Mouse (Mus musculus): ENCODE measurements around the gene Snrpb. TPM values are rescaled to one million over a fixed set of nuclear protein-coding genes. Genes with fewer than 3 reads are reported as not detected.

The Snrpb gene
- polyA plus RNA-seq (2012; ENCODE audit: insufficient read depth, insufficient read length, missing spikeins), result 86.8 and 89.5 TPM in 2 replicates

GRCm38 (mm10) chr2:130178706-130179506 is at the start of gene Snrpb:
TSS of gene Snrpb (minus strand) at chr2:130179403.
- H3K4me1 ChIP-seq (ENCODE audit: control insufficient read depth, insufficient read depth, insufficient read length, low read length), result peaks cover 4% of the 10 kb centered on the region; the same call in 1 of the 2 replicates
- peak within 1 kb of the TSS; percentile 85 for H3K27ac ChIP-seq (replicated peaks; ENCODE audit: low read depth, low read length)
- H3K4me3 ChIP-seq (ENCODE audit: insufficient read depth, low read depth, low read length), result peak within 1 kb of the TSS; percentile 95

- no peak overlapping the region for H3K4me3 ChIP-seq (ENCODE audit: insufficient read depth, low read depth, low read length)
Observed at GRCm38 (mm10) chr2:130211581-130211980, 32.4 kb upstream of the Snrpb start.

DNA sequence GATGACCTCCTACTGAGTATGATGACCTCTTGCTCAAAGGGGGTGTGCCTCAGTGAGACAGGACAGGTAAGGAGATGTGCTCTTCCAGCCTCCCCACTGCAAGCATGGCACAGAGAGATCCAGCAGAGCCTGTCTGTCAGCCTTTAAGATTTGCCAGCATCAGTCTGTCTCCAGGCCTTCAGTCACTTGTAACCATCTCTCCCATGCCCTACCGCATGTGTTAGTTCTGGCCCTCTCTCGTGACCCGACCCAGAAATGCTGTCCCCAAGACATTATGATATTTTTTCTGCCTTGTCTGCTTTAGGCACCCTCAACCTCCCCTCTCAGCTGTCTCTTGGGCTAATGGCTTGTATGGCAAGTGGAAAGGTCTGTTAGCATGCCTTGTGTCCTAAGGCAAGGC is 30.4 kb upstream of the Snrpb start:
- H3K27ac ChIP-seq (replicated peaks; ENCODE audit: low read depth, low read length), result no peak overlapping the region
- H3K4me3 ChIP-seq (ENCODE audit: insufficient read depth, low read depth, low read length), result no peak overlapping the region
- no peaks in the 10 kb centered on the region for H3K4me1 ChIP-seq (ENCODE audit: control insufficient read depth, insufficient read depth, insufficient read length, low read length)

More at GRCm38 (mm10) chr2:130211581-130211980, 32.4 kb upstream of the Snrpb start:
- H3K27ac ChIP-seq (replicated peaks; ENCODE audit: low read depth, low read length), result no peak overlapping the region
- H3K4me1 ChIP-seq (ENCODE audit: control insufficient read depth, insufficient read depth, insufficient read length, low read length), result no peaks in the 10 kb centered on the region

GRCm38 (mm10) chr2:130207996-130208395 is 28.8 kb upstream of the Snrpb start:
- no peak overlapping the region for H3K4me3 ChIP-seq (ENCODE audit: insufficient read depth, low read depth, low read length)
- H3K4me1 ChIP-seq (ENCODE audit: control insufficient read depth, insufficient read depth, insufficient read length, low read length), result no peaks in the 10 kb centered on the region
- H3K27ac ChIP-seq (replicated peaks; ENCODE audit: low read depth, low read length), result no peak overlapping the region

DNA sequence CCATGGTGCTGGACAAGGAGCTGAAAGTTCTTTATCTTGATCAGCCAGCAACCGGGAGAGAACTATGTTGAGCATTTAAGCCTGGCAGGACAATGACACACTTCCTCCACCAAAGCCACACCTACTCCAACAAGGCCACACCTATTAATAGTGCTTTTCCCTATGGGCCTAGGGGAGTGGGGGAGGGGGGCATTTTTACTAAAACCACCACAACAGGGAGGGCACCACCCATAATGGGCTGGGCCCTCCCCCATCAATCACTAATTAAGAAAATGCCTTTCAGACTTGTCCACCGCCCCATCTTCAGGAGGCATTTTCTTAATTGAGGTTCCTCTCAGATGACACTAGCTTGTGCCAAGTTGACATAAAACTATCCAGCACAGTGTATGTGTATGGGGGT is 28.2 kb upstream of the Snrpb start:
- Histone ChIP-seq H3K4me1 (ENCODE audit: control insufficient read depth, insufficient read depth, insufficient read length, low read length) (no peaks in the 10 kb centered on the region), H3K4me3 (ENCODE audit: insufficient read depth, low read depth, low read length) (no peak overlapping the region), H3K27ac (replicated peaks; ENCODE audit: low read depth, low read length) (no peak overlapping the region)

GRCm38 (mm10) chr2:130200961-130201360 is 21.8 kb upstream of the Snrpb start:
- H3K4me3 ChIP-seq (ENCODE audit: insufficient read depth, low read depth, low read length), result no peak overlapping the region
- H3K4me1 ChIP-seq (ENCODE audit: control insufficient read depth, insufficient read depth, insufficient read length, low read length), result no peaks in the 10 kb centered on the region
- H3K27ac ChIP-seq (replicated peaks; ENCODE audit: low read depth, low read length), result no peak overlapping the region

DNA sequence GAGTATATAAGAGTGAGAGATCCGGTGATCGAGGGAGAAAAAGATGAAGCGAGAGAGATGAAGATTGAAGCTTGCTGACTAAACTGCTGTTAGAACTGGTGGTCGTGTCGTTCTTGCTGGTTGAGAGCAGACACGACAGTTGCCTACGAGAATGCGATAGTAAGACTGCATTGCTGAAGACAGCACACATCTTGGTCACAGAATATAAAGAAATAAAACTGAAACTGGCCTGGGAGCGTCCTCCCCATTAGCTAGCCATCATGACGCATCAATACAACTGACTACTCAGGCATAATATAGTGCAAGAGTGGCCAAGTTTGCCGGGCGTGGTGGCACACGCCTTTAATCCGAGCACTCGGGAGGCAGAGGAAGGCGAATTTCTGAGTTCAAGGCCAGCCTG is 15.7 kb upstream of the Snrpb start, which contains the start of gene Tmc2:
TSS of gene Tmc2 (plus strand) at position 301 of the 400 bp plus-strand sequence.
- no peak within 1 kb of the TSS for H3K4me3 ChIP-seq (ENCODE audit: insufficient read depth, low read depth, low read length)
- no peaks in the 10 kb centered on the region for H3K4me1 ChIP-seq (ENCODE audit: control insufficient read depth, insufficient read depth, insufficient read length, low read length)
- H3K27ac ChIP-seq (replicated peaks; ENCODE audit: low read depth, low read length), result no peak within 1 kb of the TSS

GRCm38 (mm10) chr2:130188391-130188790 is 9.2 kb upstream of the Snrpb start:
- no peak overlapping the region for H3K4me3 ChIP-seq (ENCODE audit: insufficient read depth, low read depth, low read length)
- H3K27ac ChIP-seq (replicated peaks; ENCODE audit: low read depth, low read length), result no peak overlapping the region
- no peaks in the 10 kb centered on the region for H3K4me1 ChIP-seq (ENCODE audit: control insufficient read depth, insufficient read depth, insufficient read length, low read length)

DNA sequence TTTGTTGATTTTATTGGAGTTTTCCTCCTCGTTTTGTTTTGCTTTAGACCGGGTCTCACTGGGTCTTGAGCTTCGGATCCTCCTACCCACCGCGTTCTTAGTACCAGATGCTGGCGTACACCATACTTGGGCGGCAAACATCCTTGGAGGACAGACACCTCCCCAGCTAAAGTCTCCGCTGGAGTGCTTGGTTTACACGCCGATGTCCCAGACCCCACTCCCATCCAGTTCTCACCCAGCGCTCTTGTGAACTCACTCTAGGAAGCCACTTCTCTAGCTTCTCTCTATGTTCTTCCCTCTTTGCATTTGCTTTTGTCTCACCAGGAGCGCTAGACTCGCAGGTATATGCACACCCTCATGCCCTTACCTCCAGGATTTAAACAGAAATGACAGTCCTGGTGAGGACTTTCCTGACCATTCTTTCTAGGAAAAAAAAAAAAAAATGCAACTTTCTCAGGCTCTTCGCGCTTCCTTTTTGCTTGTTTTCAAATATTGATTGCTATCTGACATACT is 360 bp upstream of the Snrpb start:
- Histone ChIP-seq H3K4me1 (ENCODE audit: control insufficient read depth, insufficient read depth, insufficient read length, low read length) (peaks cover 4% of the 10 kb centered on the region; the same call in 1 of the 2 replicates), H3K27ac (replicated peaks; ENCODE audit: low read depth, low read length) (peak overlapping the region; percentile 21; the same call in 1 of the 2 replicates), H3K4me3 (ENCODE audit: insufficient read depth, low read depth, low read length) (peak overlapping the region; percentile 95)

- H3K4me1 ChIP-seq (ENCODE audit: control insufficient read depth, insufficient read depth, insufficient read length, low read length), result peaks cover 4% of the 10 kb centered on the region; the same call in 1 of the 2 replicates
- H3K4me3 ChIP-seq (ENCODE audit: insufficient read depth, low read depth, low read length), result peak overlapping the region; percentile 95
- H3K27ac ChIP-seq (replicated peaks; ENCODE audit: low read depth, low read length), result peak overlapping the region; percentile 85
Observed at GRCm38 (mm10) chr2:130178381-130178705, 860 bp downstream of the Snrpb start.

GRCm38 (mm10) chr2:130176820-130177219 is 2.4 kb downstream of the Snrpb start:
- no peak overlapping the region for H3K27ac ChIP-seq (replicated peaks; ENCODE audit: low read depth, low read length)
- H3K4me3 ChIP-seq (ENCODE audit: insufficient read depth, low read depth, low read length), result no peak overlapping the region
- H3K4me1 ChIP-seq (ENCODE audit: control insufficient read depth, insufficient read depth, insufficient read length, low read length), result peaks cover 4% of the 10 kb centered on the region; the same call in 1 of the 2 replicates

DNA sequence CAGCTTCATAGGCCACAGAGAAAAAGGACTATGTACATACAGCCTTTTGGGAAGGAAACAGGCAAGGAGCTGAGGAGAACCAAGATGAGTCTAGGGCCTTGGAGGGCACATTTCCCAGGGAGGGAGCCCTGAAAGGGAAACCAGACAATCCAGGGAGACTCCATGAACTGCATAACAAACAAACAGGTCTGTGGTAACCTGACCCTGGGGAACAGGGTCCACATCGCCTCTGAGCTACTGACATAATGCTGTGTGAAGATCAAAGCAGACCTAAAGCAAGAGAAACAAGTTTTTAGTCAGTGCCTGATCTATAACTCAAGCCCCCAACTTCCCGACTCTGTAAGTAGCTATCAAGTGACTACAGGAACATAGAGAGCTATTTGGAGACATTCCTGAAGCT is 7.5 kb downstream of the Snrpb start:
- Histone ChIP-seq H3K27ac (replicated peaks; ENCODE audit: low read depth, low read length) (no peak overlapping the region), H3K4me1 (ENCODE audit: control insufficient read depth, insufficient read depth, insufficient read length, low read length) (no peaks in the 10 kb centered on the region), H3K4me3 (ENCODE audit: insufficient read depth, low read depth, low read length) (no peak overlapping the region)

GRCm38 (mm10) chr2:130167861-130168260 is 11.3 kb downstream of the Snrpb start:
- Histone ChIP-seq H3K27ac (replicated peaks; ENCODE audit: low read depth, low read length) (no peak overlapping the region), H3K4me3 (ENCODE audit: insufficient read depth, low read depth, low read length) (no peak overlapping the region), H3K4me1 (ENCODE audit: control insufficient read depth, insufficient read depth, insufficient read length, low read length) (no peaks in the 10 kb centered on the region)

DNA sequence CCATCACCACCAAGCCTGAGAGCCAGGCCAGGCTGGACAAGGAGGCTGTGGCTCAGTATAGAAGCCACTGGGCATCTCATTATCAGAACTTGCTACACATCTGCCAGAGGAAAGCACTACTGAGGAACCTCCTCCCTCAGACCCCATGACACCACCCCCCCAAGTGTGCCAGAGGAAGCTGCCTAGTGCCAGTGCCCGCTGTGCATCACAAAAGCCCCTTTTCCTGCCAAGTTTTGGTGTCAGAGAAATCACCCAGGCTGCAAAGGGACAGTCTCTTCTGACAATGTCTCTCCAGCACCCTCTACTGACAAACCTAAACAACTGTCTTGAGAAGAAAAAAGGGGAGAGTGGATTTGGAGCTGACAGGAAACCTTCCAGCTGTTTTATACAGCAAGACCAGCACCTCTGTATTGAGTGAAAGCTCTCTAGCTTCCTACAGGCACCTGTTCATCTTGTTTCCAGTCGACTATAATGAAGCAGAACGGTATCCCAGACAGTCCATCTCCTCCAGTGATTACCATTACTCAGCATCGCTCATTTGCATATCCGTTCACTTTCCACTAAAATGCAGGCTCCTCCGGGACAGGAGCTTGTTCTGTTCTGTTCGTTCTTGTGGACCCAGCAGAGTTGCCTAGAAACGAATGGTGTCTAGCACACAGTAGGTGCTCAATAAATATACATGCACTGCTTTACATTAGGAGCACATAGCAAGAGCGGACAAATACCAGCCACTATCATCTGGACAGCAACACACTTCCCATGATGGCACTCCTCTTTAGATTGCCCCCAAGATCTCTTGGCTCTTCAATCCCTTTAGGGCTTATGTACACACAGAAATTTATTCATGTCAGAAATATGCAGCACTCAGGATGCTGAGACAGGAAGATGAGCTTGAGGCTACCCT is 12.6 kb downstream of the Snrpb start:
- no peak overlapping the region for H3K27ac ChIP-seq (replicated peaks; ENCODE audit: low read depth, low read length)
- no peaks in the 10 kb centered on the region for H3K4me1 ChIP-seq (ENCODE audit: control insufficient read depth, insufficient read depth, insufficient read length, low read length)
- H3K4me3 ChIP-seq (ENCODE audit: insufficient read depth, low read depth, low read length), result no peak overlapping the region

DNA sequence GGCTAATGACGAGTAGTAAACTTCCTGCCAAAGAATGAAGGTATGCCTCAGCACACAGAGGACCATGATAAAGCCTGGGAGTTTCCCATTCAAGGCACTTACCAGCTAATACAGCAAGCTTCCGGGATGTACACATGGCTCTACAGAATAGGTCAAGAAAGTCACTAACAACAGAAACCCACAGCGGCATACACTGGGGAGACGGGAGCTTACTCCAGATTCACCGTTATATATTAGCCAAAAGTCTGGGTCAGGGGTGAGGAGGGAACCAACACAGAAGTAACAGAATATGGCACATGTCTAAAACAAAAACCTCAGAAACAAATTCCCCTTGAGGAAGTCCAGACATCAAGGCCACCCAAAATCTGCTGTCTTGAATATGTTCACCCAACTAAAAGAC is 16.5 kb downstream of the Snrpb start:
- Histone ChIP-seq H3K4me1 (ENCODE audit: control insufficient read depth, insufficient read depth, insufficient read length, low read length) (peaks cover 5% of the 10 kb centered on the region; the same call in 1 of the 2 replicates), H3K4me3 (ENCODE audit: insufficient read depth, low read depth, low read length) (no peak overlapping the region)

More for the DNA sequence above, 16.5 kb downstream of the Snrpb start:
- H3K27ac ChIP-seq (replicated peaks; ENCODE audit: low read depth, low read length), result no peak overlapping the region

Measured in brown adipose tissue, adult 24 weeks (tissue).